Mouse (Mus musculus): Measurements from ENCODE around the gene Csrnp3. TPM values are rescaled to one million over a fixed set of nuclear protein-coding genes. Genes with fewer than 3 reads are reported as not detected.

The Csrnp3 gene
- total and polyA plus RNA-seq, 3 experiments = 0.16 TPM; not detected in 2

DNA sequence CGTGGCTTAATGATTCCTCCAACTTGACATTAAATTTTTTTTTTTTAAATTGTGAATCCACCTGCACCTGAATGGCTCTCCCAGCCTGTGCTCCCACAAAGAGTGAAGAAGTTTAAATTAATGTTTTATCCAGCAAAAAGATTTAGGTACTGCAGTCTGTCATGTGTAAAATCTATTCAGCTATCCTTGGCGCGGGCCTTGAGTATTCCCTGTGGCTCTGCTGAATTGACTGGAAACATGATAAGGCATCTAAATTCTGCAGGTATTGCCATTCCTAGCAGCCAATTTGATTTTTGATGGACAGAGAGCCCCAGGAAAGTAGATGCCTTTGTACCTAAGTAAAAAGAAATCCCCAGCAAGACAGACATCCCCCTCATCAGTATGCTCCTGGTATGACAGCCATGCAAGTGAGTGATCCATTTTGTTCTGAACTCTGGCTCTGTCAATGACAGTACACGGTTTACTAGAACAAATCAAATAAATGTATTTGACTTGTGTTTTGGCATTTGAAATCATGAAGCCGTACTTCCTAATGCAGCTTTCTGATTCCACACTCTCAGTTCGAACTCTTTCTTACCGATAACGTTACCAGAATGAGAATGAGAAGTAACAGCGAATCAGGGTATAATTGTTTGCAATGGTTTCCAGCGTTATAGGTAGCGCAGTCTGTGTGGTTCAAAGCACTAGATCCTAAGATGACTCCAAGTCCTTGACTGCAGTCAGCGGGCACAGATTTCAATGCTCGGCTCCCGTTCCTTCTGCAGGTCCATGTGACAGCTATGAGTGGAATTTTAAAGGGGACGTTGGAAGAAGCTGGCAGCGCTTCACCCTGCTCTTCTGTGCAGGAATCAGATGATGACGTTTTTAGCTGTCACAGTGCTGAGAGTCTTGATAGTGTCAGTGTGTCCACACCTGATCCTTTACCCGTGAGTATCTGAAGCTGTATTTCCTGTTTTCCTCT lies 14.5 kb downstream of the Csrnp3 start:
- ATAC-seq (ENCODE audit: extremely low read depth, insufficient number of reproducible peaks, low FRiP score, poor library complexity, severe bottlenecking) (no peak), DNase-seq (ENCODE audit: low spot score) (no peak)
- H3K4me3 ChIP-seq (ENCODE audit: low read depth, low read length) = no peak overlapping the region
- peaks cover 19% of the 10 kb centered on the region for H3K9me3 ChIP-seq (replicated peaks)
- no peaks in the 10 kb centered on the region for H3K27me3 ChIP-seq (ENCODE audit: insufficient read depth, low read length)
- H3K36me3 ChIP-seq (replicated peaks) = no peaks in the 10 kb centered on the region
- TF ChIP-seq TAL1 (conservative IDR thresholded peaks at IDR 0.05; ENCODE audit: low read depth, low read length) = no peak
- no peak for TF ChIP-seq POLR2AphosphoS5 (IDR thresholded peaks at IDR 0.05; ENCODE audit: insufficient replicate concordance, low read depth, low read length)
- no peak for TF ChIP-seq GATA2 (IDR thresholded peaks at IDR 0.05; ENCODE audit: borderline replicate concordance, low read depth, low read length)
- no peak for TF ChIP-seq CTCF (IDR thresholded peaks at IDR 0.05; ENCODE audit: low read depth, low read length)
- TF ChIP-seq GATA1 (IDR thresholded peaks at IDR 0.05; ENCODE audit: borderline replicate concordance, low read length) = no peak
- no peaks in the 10 kb centered on the region for H3K4me1 ChIP-seq (ENCODE audit: insufficient read depth, low read depth, low read length)

DNA sequence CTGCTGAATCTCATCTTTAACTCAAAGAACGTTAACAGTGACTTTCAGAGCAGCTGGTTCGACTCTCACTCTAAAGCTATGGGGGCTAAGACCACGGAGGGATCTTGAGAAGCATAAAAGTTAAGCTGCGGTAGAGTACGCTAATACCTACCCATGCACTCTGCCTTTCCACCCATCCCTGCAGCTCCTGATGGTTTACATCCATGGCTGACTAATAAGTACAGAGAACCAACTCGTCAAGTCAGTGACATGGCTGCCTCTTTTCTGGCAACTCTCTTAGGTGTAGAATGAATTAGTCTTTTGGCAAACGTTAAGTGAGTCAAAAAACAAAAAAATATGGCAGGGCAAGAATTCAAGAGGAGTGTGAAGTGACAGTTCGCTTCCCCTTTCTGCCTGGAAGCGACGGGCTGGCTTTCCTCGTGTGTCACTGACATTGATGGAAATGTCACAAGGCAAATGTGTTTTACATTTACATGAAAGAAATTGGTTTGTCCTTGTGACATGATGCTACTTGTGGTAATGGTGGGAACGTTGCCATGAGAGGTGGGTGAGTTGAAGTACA lies 19.3 kb downstream of the Csrnp3 start:
- Histone ChIP-seq H3K9me3 (replicated peaks) (peaks cover 13% of the 10 kb centered on the region), H3K27me3 (ENCODE audit: insufficient read depth, low read length) (no peaks in the 10 kb centered on the region), H3K4me3 (ENCODE audit: low read depth, low read length) (no peak overlapping the region), H3K4me1 (ENCODE audit: insufficient read depth, low read depth, low read length) (no peaks in the 10 kb centered on the region), H3K36me3 (replicated peaks) (no peaks in the 10 kb centered on the region)
- ATAC-seq (ENCODE audit: extremely low read depth, insufficient number of reproducible peaks, low FRiP score, poor library complexity, severe bottlenecking) = no peak
- no peak for DNase-seq (ENCODE audit: low spot score)
- no peak for TF ChIP-seq GATA1 (IDR thresholded peaks at IDR 0.05; ENCODE audit: borderline replicate concordance, low read length)
- TF ChIP-seq GATA2 (IDR thresholded peaks at IDR 0.05; ENCODE audit: borderline replicate concordance, low read depth, low read length) = no peak
- TF ChIP-seq TAL1 (conservative IDR thresholded peaks at IDR 0.05; ENCODE audit: low read depth, low read length) = no peak

DNA sequence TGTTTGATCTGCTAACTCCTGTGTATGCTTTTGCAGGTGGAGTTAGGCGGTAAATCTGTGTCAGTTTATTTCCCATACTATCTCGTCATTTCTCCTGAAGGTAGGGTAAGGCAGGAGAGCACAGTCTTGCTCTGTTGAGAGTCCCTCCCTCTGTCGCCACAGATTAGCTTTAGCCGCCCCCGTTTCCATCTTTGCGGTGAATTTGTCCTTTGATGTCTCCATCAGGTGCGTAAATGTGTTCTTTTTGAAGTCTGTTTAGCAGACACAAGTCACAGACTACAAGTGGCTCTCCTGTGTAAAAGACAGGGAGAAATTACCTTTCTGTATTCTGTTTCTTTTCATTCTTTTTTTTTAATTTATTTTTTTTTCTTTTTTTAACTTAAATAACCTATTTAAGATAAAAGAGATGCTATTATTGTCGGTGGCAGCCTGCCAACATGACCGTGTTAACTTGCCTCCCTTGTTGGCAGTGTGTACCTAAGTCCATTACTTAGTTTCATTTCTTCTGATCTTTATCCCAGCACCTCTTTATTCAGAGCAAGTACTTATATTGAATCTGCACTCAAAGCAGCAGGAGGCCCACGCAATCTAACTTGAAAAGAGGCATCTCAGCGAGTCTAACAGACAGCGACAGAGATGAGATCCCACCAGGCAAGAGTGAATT lies 25.5 kb downstream of the Csrnp3 start:
- H3K4me3 ChIP-seq (ENCODE audit: low read depth, low read length) = no peak overlapping the region
- no peaks in the 10 kb centered on the region for H3K4me1 ChIP-seq (ENCODE audit: insufficient read depth, low read depth, low read length)
- DNase-seq (ENCODE audit: low spot score) (no peak), ATAC-seq (ENCODE audit: extremely low read depth, insufficient number of reproducible peaks, low FRiP score, poor library complexity, severe bottlenecking) (no peak)
- peaks cover 13% of the 10 kb centered on the region for H3K9me3 ChIP-seq (replicated peaks)
- no peaks in the 10 kb centered on the region for H3K27me3 ChIP-seq (ENCODE audit: insufficient read depth, low read length)
- no peaks in the 10 kb centered on the region for H3K36me3 ChIP-seq (replicated peaks)
- TF ChIP-seq POLR2AphosphoS5 (IDR thresholded peaks at IDR 0.05; ENCODE audit: insufficient replicate concordance, low read depth, low read length) (no peak), TAL1 (conservative IDR thresholded peaks at IDR 0.05; ENCODE audit: low read depth, low read length) (no peak), GATA2 (IDR thresholded peaks at IDR 0.05; ENCODE audit: borderline replicate concordance, low read depth, low read length) (no peak), GATA1 (IDR thresholded peaks at IDR 0.05; ENCODE audit: borderline replicate concordance, low read length) (no peak), CTCF (IDR thresholded peaks at IDR 0.05; ENCODE audit: low read depth, low read length) (no peak)

DNA sequence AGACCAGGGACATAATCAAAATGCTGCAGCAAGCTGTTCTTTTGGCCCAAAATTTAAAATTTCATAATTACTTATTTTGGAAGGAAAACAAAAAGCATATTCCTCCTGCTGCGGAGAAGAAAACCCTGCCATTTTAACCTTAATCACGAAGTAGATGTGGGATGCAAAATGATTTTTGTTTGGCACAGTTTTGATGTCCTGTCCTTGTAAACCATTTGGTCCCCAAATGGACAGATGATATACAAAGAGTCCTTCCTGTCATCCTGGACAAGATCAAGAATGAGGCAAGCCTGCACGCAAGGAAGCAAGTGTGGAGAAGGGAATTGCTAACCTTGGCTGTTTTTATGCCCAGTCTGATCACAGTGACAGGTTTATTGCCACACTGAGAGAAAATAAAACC lies 46.0 kb downstream of the Csrnp3 start:
- Histone ChIP-seq H3K4me3 (ENCODE audit: low read depth, low read length) (no peak overlapping the region), H3K4me1 (ENCODE audit: insufficient read depth, low read depth, low read length) (no peaks in the 10 kb centered on the region), H3K27me3 (ENCODE audit: insufficient read depth, low read length) (no peaks in the 10 kb centered on the region), H3K36me3 (replicated peaks) (no peaks in the 10 kb centered on the region), H3K9me3 (replicated peaks) (peaks cover 8% of the 10 kb centered on the region)
- TF ChIP-seq CTCF (IDR thresholded peaks at IDR 0.05; ENCODE audit: low read depth, low read length) = no peak
- no peak for TF ChIP-seq GATA1 (IDR thresholded peaks at IDR 0.05; ENCODE audit: borderline replicate concordance, low read length)
- TF ChIP-seq GATA2 (IDR thresholded peaks at IDR 0.05; ENCODE audit: borderline replicate concordance, low read depth, low read length) = no peak
- TF ChIP-seq TAL1 (conservative IDR thresholded peaks at IDR 0.05; ENCODE audit: low read depth, low read length) = no peak
- TF ChIP-seq POLR2AphosphoS5 (IDR thresholded peaks at IDR 0.05; ENCODE audit: insufficient replicate concordance, low read depth, low read length) = no peak
- DNase-seq (ENCODE audit: low spot score) = no peak
- no peak for ATAC-seq (ENCODE audit: extremely low read depth, insufficient number of reproducible peaks, low FRiP score, poor library complexity, severe bottlenecking)

DNA sequence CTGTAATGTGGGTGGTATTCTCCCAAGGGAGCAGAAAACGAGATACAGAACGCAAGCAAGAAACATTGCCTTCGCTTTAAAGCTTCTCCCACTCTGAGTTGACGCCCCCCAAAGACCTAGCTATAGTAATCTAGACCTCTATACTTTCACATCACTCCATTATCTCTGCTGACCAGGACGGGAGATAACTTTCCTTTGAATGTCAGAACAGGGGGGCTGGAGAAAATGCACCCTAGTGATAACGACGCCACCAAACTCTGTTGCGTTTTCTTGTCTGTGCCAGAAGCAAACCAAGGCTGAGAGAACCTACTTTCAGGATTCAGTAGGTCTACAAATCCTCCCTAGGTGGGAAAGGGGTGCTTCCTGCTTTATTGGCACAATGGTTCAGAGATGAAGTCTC lies 47.7 kb downstream of the Csrnp3 start:
- Histone ChIP-seq H3K27me3 (ENCODE audit: insufficient read depth, low read length) (no peaks in the 10 kb centered on the region), H3K4me3 (ENCODE audit: low read depth, low read length) (no peak overlapping the region), H3K9me3 (replicated peaks) (peaks cover 17% of the 10 kb centered on the region), H3K36me3 (replicated peaks) (no peaks in the 10 kb centered on the region), H3K4me1 (ENCODE audit: insufficient read depth, low read depth, low read length) (no peaks in the 10 kb centered on the region)
- TF ChIP-seq CTCF (IDR thresholded peaks at IDR 0.05; ENCODE audit: low read depth, low read length) (no peak), POLR2AphosphoS5 (IDR thresholded peaks at IDR 0.05; ENCODE audit: insufficient replicate concordance, low read depth, low read length) (no peak), TAL1 (conservative IDR thresholded peaks at IDR 0.05; ENCODE audit: low read depth, low read length) (no peak), GATA1 (IDR thresholded peaks at IDR 0.05; ENCODE audit: borderline replicate concordance, low read length) (no peak), GATA2 (IDR thresholded peaks at IDR 0.05; ENCODE audit: borderline replicate concordance, low read depth, low read length) (no peak)
- no peak for ATAC-seq (ENCODE audit: extremely low read depth, insufficient number of reproducible peaks, low FRiP score, poor library complexity, severe bottlenecking)
- DNase-seq (ENCODE audit: low spot score) = no peak

DNA sequence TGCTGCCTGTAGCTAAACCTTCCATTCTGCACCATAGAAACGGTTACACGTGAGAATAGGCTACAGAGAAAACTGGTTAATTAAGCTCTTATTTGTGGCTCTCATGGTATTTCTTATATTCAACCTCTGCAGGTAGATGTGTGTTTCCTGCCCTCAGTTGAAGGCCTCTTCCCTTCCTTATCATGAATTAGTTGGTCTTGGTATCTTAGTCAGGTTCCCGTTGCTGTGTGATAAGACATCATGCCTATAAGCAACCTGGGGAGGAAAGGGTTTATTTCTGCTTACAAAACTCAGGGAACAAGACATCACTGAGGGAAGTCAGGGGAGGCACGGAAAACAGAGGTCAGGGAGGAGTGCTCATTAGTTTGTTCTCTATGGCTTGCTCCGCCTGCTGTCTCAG lies 48.7 kb downstream of the Csrnp3 start:
- no peak for ATAC-seq (ENCODE audit: extremely low read depth, insufficient number of reproducible peaks, low FRiP score, poor library complexity, severe bottlenecking)

More for the DNA sequence above, 48.7 kb downstream of the Csrnp3 start:
- DNase-seq (ENCODE audit: low spot score) = no peak
- Histone ChIP-seq H3K36me3 (replicated peaks) (no peaks in the 10 kb centered on the region), H3K4me3 (ENCODE audit: low read depth, low read length) (no peak overlapping the region), H3K27me3 (ENCODE audit: insufficient read depth, low read length) (no peaks in the 10 kb centered on the region), H3K4me1 (ENCODE audit: insufficient read depth, low read depth, low read length) (no peaks in the 10 kb centered on the region), H3K9me3 (replicated peaks) (peaks cover 21% of the 10 kb centered on the region)
- TF ChIP-seq TAL1 (conservative IDR thresholded peaks at IDR 0.05; ENCODE audit: low read depth, low read length) (no peak), CTCF (IDR thresholded peaks at IDR 0.05; ENCODE audit: low read depth, low read length) (no peak), GATA1 (IDR thresholded peaks at IDR 0.05; ENCODE audit: borderline replicate concordance, low read length) (no peak), POLR2AphosphoS5 (IDR thresholded peaks at IDR 0.05; ENCODE audit: insufficient replicate concordance, low read depth, low read length) (no peak), GATA2 (IDR thresholded peaks at IDR 0.05; ENCODE audit: borderline replicate concordance, low read depth, low read length) (no peak)

Measured in G1E (cell line).